Mouse (Mus musculus) CD4-positive helper T cell, adult 2 months (primary cell): ENCODE measurements at regions not wholly inside any gene's neighbourhood (a gene's known extent, or its start where the extent isn't known, plus 50 kb on each side); places are given as distances from the start of the nearest gene placed in this dataset.

Experiments
- DNase-seq: peaks from one replicate; pipeline ENCODE4 v3.0.0-alpha.2; 2012; ENCODE audit warnings: low read depth, missing footprints, low spot score

- no peak for DNase-seq
Observed at GRCm38 (mm10) chr12:70712322-70713024, 112.8 kb upstream of the Frmd6 start.

DNA sequence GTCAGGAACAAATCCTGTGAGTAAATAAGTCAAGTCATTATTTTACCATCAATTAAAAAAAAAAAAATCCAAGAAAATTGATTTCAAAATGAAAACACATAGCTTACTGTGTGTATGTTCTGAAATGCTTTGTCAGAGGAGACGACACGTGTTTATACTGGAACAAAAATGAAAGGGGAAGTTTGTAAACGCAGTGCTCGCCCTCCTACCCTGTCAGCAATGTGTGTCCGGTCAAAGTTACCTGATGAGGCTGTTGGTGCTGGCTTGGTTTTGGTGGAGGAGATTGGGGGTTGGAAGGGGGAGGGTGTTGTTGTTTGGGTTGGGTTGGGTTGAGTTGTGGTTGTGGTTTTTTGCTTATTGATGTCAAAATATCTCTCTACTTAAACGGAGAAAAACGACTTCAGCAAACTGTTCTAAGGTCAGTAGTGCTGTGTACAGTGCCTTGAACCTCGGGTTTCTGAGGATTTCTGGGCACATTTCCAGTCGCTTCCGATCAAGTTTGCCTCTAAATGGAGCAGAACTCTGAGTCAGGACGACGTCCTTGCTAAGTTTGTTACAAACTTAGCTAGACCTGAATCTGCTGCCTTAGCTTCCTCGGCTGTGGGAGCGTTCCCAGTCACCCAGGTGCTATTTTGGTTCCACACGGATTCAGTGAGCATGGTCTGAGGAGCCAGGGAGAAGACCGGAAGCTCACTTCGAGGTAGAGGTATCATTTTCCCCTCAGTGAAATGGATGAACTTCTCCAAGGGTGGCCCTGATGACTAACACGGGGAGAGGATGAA lies 111.6 kb upstream of the Frmd6 start:
- peak; percentile 23 for DNase-seq

DNA sequence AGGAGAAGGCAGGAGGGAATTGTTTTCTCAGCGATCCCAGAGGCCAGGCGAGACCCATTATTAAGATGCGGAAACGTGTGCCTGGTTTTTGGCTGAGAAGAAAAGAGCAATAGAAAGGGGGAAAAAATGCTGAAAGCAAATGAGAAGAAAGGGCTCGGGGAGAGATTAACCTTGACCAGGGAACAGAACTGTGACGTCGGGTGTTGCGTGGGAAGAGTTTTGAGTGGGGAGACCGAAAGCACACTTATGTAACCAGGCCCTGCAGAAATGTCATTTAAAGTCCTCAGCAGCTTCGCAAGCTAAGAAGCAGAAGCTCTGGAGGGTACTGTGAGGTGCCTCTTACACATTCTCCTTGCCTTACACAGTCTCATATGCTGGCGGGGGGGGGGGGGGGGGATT lies 111.0 kb upstream of the Frmd6 start:
- no peak for DNase-seq

DNA sequence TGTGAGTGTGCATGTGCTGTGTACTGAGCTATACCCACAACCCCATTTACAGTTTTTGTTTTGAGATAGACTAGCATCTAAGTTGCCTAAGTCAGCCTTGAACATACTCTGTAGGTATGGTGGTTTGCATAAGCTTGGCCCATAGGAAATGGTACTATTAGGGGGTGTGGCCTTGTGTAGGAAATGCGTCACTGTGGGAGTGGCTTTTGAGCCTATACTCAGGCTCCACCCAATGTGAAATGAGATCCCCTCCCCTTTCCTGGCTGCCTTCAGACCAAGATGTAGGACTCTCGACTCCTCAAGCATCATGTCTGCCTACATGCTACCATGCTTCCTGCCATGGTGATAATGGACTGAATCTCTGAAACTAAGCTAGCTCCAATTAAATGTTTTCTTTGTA lies 109.5 kb upstream of the Frmd6 start:
- no peak for DNase-seq

DNA sequence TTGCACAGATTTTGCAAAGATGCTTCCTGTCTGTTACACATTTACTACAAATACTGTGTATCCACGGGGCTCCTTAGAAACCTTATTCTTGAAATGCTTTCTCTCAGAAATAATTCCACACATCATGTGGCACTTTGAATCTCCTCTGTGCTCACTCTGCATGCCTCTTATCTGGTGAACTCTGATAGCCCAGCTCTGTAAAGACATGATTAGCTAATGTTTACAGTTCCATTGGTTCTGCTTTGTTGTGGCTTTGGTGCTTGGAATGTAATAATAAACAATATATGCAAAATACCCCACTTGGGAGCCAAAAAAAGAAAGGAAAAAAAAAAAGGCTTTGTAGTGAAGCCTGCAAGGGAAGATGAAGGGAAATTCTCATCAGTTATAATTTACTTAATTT lies 106.7 kb upstream of the Frmd6 start:
- no peak for DNase-seq

- no peak for DNase-seq
Observed at GRCm38 (mm10) chr12:70719255-70719654, 106.1 kb upstream of the Frmd6 start.

- no peak for DNase-seq
Observed at GRCm38 (mm10) chr12:70720178-70720894, 105.0 kb upstream of the Frmd6 start.

DNA sequence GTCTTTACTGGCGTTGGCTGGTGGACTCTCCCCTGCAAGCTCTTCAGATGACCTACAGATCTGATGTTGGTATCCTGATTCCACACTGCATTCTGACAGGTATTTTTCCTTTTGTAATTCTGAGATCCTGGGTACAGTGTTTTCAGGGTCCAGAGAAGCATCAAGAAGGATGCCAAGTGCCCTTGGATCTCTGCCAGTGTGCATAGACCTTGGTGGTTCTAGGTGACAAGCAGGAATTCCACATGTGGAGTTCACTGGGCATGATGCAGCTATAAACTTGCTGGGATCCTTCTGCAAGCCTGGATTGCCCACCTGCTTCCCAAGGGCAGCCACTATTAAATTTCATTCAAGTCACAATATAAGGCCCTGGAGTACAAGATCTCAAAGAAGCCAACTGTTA lies 100.0 kb upstream of the Frmd6 start:
- no peak for DNase-seq

DNA sequence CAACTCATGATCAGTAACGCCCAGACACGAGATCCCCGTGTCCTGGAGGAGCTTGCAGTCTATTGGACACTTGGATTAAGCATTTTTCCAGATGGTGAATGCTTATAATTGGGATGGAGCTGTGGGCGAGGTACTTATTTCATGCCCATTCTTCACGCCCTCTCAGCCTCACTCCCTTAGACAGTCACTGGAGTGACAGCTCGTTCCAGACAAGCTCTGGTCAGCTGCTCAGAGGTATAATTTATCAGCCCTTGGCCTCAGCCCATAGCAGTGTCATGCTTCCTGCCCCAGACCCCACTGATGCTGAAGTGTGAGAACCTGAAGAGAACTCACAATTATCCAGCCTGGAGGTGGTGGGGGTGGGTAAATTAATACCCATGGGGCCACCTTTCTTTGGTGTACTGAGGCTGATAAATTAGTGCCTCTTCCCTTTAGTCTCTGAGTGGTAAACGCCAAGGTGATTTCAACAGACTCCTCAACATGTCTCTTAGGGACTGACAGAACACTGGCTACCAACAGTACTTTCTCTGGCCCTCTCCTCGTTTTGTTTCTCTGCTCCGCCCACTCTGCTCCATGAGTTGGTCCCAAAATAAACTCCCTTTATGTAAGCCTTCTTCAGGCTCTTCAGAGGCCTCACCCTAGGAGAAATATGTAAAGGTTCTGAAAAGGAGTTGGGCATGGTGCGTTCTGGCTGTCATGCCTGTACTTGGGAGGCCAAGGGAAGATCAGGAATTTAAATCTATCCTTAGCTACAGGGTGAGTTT lies 97.6 kb upstream of the Frmd6 start:
- DNase-seq: no peak

DNA sequence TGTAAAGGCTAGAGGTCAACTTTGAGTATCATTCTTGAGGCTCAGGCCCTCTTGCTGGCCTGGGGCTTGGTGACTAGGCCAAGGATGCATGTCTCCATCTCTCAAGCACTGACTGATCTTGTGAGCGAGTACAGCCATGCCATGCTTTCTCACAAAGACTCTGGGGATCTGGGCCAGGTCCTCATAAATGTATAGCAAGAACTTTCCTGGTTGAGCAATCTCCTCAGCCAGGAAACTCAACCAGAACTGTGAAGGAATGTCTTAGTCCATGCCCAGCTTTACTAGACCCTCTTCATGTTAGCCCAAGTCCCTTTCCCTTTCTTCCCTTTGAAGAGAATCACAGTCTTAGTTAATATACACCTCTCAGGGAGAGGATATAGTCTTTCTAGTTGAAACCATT lies 96.9 kb upstream of the Frmd6 start:
- no peak for DNase-seq

DNA sequence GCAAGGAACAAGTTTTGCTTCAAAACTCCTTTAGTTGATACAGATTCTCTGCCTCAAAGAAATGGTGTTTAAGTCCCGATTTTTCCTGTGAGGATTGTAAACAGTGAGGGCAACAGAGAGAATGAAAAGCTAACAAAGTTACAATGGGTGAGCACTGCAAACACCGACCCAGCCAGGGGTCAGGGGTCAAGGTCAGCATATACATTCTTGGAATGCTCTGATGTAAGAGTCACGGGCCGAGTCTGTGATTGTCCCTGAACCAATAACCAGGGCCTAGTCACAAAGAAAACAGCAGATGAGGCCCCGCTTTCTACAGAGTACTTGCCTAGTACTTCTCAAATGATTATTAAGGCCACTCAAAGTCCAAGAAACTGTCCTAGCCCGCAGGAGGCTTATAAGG lies 95.4 kb upstream of the Frmd6 start:
- DNase-seq: no peak

GRCm38 (mm10) chr12:70731498-70731897 lies 93.8 kb upstream of the Frmd6 start:
- DNase-seq: no peak

GRCm38 (mm10) chr12:70732591-70732990 lies 92.7 kb upstream of the Frmd6 start:
- no peak for DNase-seq

- DNase-seq: no peak
Observed at GRCm38 (mm10) chr12:70738554-70738953, 86.8 kb upstream of the Frmd6 start.

DNA sequence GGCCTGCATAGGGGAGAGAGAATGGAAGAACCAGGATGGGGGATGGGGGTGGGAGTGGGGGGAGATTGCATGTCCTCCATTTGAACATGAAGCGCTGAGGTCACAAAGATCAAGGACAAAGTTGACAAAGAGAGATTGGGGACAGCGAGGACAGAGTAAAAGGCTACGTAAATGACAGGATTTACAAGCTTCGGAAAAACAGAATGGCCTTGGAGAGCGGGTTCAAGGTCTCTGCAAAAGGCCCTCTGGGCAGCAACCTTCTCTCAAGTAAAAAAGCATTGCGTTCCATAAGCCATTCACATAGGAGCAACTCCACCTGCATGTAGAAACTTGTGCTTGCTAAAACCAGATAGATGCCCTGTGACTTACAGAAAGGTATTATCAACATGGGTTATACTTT lies 86.0 kb upstream of the Frmd6 start:
- DNase-seq: no peak

DNA sequence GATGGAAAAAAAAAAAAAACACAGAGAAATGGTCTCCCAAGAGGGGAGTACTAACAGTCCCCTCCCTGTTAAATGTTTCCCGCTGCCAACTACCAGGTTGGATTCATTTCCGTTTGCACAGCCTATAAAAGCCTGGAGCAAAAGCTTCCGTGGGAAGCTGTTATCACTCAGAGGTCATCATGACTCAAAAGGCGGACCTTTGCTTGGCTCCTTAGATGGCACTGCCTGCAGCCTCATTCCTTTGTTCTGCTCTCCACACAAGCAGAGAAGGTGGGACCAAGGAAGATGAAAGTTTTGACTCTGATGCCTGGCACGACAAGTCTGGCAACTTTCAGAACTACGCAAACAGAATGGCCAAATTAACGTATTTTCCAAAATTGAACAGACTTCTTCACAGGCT lies 85.5 kb upstream of the Frmd6 start:
- no peak for DNase-seq

DNA sequence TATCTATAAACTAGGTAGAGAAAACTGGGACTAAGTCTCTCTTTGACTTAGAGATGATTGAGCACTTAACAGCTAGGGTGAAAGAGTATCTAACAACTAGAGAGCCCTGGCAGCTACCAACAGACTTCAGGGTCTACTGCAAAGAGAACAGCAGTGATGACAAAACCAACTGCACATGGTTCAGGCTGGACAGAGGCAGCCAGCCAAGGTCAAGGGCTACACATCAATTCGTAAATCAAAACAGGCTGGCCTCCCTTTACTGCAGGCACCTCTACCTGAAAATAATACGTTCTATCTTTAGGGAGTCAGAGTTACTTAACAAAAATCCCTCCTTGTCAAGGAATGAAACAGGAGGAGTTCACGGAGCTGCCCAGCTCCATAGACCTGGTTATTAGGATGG lies 82.5 kb upstream of the Frmd6 start:
- DNase-seq: no peak

GRCm38 (mm10) chr12:70745681-70746080 lies 79.6 kb upstream of the Frmd6 start:
- DNase-seq: no peak

DNA sequence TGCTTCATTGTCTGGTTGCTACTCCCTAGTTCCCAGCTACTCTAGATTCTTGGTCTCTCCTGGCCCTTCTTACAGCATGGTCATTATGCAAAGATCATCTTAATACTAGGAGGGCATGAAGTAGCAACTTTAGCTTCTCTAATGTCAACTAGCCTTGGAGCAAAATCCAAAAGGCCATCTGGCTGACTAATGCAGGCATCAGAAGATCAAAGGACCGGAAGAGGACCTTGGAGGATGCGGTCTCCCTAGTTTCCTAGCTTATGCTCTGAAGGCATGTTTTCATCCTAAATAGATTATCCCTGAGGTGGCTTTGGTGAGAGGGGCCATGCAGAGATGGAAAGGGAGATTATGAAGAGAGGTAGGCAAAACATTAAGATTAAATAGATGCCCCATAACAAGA lies 75.7 kb upstream of the Frmd6 start:
- DNase-seq: no peak

- DNase-seq: no peak
Observed at GRCm38 (mm10) chr12:70750651-70751578, 74.4 kb upstream of the Frmd6 start.
